Mouse (Mus musculus) pancreas, adult 10 weeks (tissue): ENCODE results near the gene Adam12. TPM values are rescaled to one million over a fixed set of nuclear protein-coding genes. Genes with fewer than 3 reads are reported as not detected.

ENCODE experiments used
- polyA plus RNA-seq: library from polyadenylated mRNA; stranded (reverse); fragments of 350-450 nt; fragmentation: Illumina TruSeq; extraction: RNeasy Lipid Tissue Mini Kit (QIAGEN cat#74804); gene quantifications from one replicate; pipeline ENCODE4 v1.2.3, GENCODE M21; 2015; ENCODE audit warnings: low read depth, low replicate concordance; ENCODE audit not compliant: insufficient read depth

Gene Adam12
- polyA plus RNA-seq = 0.24 TPM

GRCm38 (mm10) chr7:134231378-134232346, at the start of gene Adam12:
TSS of gene Adam12 (minus strand) at chr7:134232146.

Other genes with a start within 250 kb of the Adam12 start
- not detected for gene D7Ertd443e, start 153.5 kb upstream of the Adam12 start, polyA plus RNA-seq